Mouse (Mus musculus) CH12.LX (cell line): ENCODE data around the gene Mob4. TPM values are rescaled to one million over a fixed set of nuclear protein-coding genes. Genes with fewer than 3 reads are reported as not detected.
A peak's percentile ranks its signal among the peaks of the same experiment; 100 is the strongest.

Source experiments
- DNase-seq: peaks from one replicate; pipeline ENCODE4 v3.0.0-alpha.2; 2013; ENCODE audit errors: extremely low read depth
- H3K27ac ChIP-seq: 2 replicates; pipeline ENCODE4 v1.5.1; 2012; ENCODE audit warnings: low read depth, mild to moderate bottlenecking, control low read depth, moderate library complexity; ENCODE audit not compliant: insufficient read depth
- H3K27me3 ChIP-seq: replicated peaks from 2 replicates; pipeline ENCODE3; 2012; ENCODE audit warnings: inconsistent platforms
- H3K36me3 ChIP-seq, 2 experiments: replicated peaks in 1 of 2; 2 replicates each; pipeline versions ENCODE3 to v1.6.1; 2012; ENCODE audit warnings: inconsistent platforms in 1 of 2, low read length in 1 of 2, mild to moderate bottlenecking in 1 of 2, mixed read lengths in 1 of 2, moderate library complexity in 1 of 2; ENCODE audit not compliant: control insufficient read depth in 1 of 2, insufficient read depth in 1 of 2
- H3K4me1 ChIP-seq, 2 experiments: 2 replicates each; pipeline ENCODE4 v1.6.1; 2012; ENCODE audit warnings: inconsistent platforms in 1 of 2, moderate library complexity in 1 of 2; ENCODE audit not compliant: insufficient read depth in 2 of 2, control insufficient read depth in 1 of 2
- H3K4me2 ChIP-seq: 2 replicates; pipeline ENCODE4 v1.6.1; 2012; ENCODE audit warnings: low read depth, mild to moderate bottlenecking, control low read depth; ENCODE audit not compliant: poor library complexity, insufficient read depth, severe bottlenecking
- H3K4me3 ChIP-seq, 3 experiments: fragments of 150-350 bp in 1 of 3; sonication (generic) in 1 of 3; replicated peaks in 1 of 3; 2 replicates each; pipeline versions ENCODE3 to v1.5.1; 2011 to 2012; ENCODE audit warnings: low read depth in 2 of 3, low read length in 2 of 3, mild to moderate bottlenecking in 2 of 3, moderate library complexity in 2 of 3, control low read depth in 1 of 3, improper control_type of control experiment in 1 of 3, inconsistent platforms in 1 of 3, mixed read lengths in 1 of 3; ENCODE audit not compliant: poor library complexity in 1 of 3
- H3K79me2 ChIP-seq: replicated peaks from 2 replicates; pipeline ENCODE4 v1.6.1; 2012; ENCODE audit warnings: mild to moderate bottlenecking, moderate library complexity; ENCODE audit not compliant: control insufficient read depth, poor library complexity, insufficient read depth, severe bottlenecking; ENCODE audit errors: extremely low read depth
- H3K9ac ChIP-seq: 2 replicates; pipeline ENCODE4 v1.6.1; 2012; ENCODE audit warnings: low read depth, mild to moderate bottlenecking, control low read depth, moderate library complexity; ENCODE audit not compliant: insufficient read depth
- H3K9me3 ChIP-seq: replicated peaks from 2 replicates; pipeline ENCODE3; 2012; ENCODE audit warnings: low read length, inconsistent platforms, mixed read lengths
- CHD1 ChIP-seq: IDR thresholded peaks from 2 replicates; pipeline ENCODE4 v1.6.1; 2012; ENCODE audit warnings: low read depth, low read length, improper control_type of control experiment, inconsistent platforms
- CHD2 ChIP-seq: IDR thresholded peaks from 2 replicates; pipeline ENCODE4 v1.6.1; 2011; ENCODE audit warnings: low read length, improper control_type of control experiment
- CTCF ChIP-seq, 2 experiments: IDR thresholded peaks in 1 of 2; conservative IDR thresholded peaks in 1 of 2; 2 replicates each; pipeline ENCODE4 v1.5.1; 2011 to 2012; ENCODE audit warnings: low read depth in 2 of 2, low read length in 2 of 2, improper control_type of control experiment in 1 of 2, inconsistent platforms in 1 of 2, mild to moderate bottlenecking in 1 of 2, moderate library complexity in 1 of 2
- E2F4 ChIP-seq: IDR thresholded peaks from 2 replicates; pipeline ENCODE4 v1.6.1; 2011; ENCODE audit warnings: low read depth, low read length, improper control_type of control experiment; ENCODE audit not compliant: insufficient replicate concordance
- EP300 ChIP-seq: IDR thresholded peaks from 2 replicates; pipeline ENCODE4 v1.6.1; 2011; ENCODE audit warnings: low read length, improper control_type of control experiment
- GABPA ChIP-seq: IDR thresholded peaks from 2 replicates; pipeline ENCODE4 v1.6.1; 2012; ENCODE audit warnings: low read depth, low read length, improper control_type of control experiment, inconsistent platforms; ENCODE audit not compliant: insufficient replicate concordance
- IRF4 ChIP-seq: IDR thresholded peaks from 2 replicates; pipeline ENCODE4 v1.6.1; 2014; ENCODE audit warnings: low read depth, mild to moderate bottlenecking, inconsistent platforms, low read length, improper control_type of control experiment
- KAT2A ChIP-seq: IDR thresholded peaks from 2 replicates; pipeline ENCODE4 v1.6.1; 2012; ENCODE audit warnings: low read length, improper control_type of control experiment, inconsistent platforms; ENCODE audit not compliant: insufficient replicate concordance
- MAZ ChIP-seq: IDR thresholded peaks from 2 replicates; pipeline ENCODE4 v1.6.1; 2012; ENCODE audit warnings: low read depth, mild to moderate bottlenecking, inconsistent platforms, low read length, improper control_type of control experiment, moderate library complexity
- PAX5 ChIP-seq: IDR thresholded peaks from 2 replicates; pipeline ENCODE4 v1.6.1; 2012; ENCODE audit warnings: low read length, inconsistent platforms, mixed read lengths
- POLR2A ChIP-seq: IDR thresholded peaks from 2 replicates; pipeline ENCODE4 v1.6.1; 2011; ENCODE audit warnings: low read depth, mild to moderate bottlenecking, improper control_type of control experiment, low read length
- POLR2AphosphoS2 ChIP-seq: IDR thresholded peaks from 2 replicates; pipeline ENCODE4 v1.6.1; 2011; ENCODE audit warnings: low read depth, low read length, improper control_type of control experiment
- RAD21 ChIP-seq: IDR thresholded peaks from 2 replicates; pipeline ENCODE4 v1.6.1; 2011; ENCODE audit warnings: low read depth, mild to moderate bottlenecking, low read length, improper control_type of control experiment, moderate library complexity
- SMC3 ChIP-seq: IDR thresholded peaks from 2 replicates; pipeline ENCODE4 v1.6.1; 2011; ENCODE audit warnings: low read depth, low read length, improper control_type of control experiment
- TBP ChIP-seq: conservative IDR thresholded peaks from 2 replicates; pipeline ENCODE4 v1.6.1; 2011; ENCODE audit warnings: low read depth, low read length, improper control_type of control experiment
- USF2 ChIP-seq: conservative IDR thresholded peaks from 2 replicates; pipeline ENCODE4 v1.6.1; 2011; ENCODE audit warnings: low read depth, low read length, improper control_type of control experiment
- dilution Hi-C: fragments of 300-500 bp; cut with MboI; formaldehyde crosslinking; loops from 2 replicates; pipeline ENCODE4 v1.14.3; 2020; ENCODE audit warnings: low sequenced_read_pairs; ENCODE audit not compliant: extremely low pct_unique_long_range_greater_than_20kb, extremely low pct_ligation_motif_present
- in situ Hi-C: fragments of 300-500 bp; cut with MboI; formaldehyde crosslinking; loops from 3 replicates; pipeline ENCODE4 v1.14.3; 2019; ENCODE audit warnings: low sequenced_read_pairs, low pct_ligation_motif_present, low pct_unique_long_range_greater_than_20kb, mixed read lengths
- polyA plus RNA-seq: library from polyadenylated mRNA; unstranded; fragments of >175 nt; gene quantifications from 2 replicates; pipeline ENCODE4 v1.2.1, GENCODE M21; 2012; ENCODE audit warnings: low read depth; ENCODE audit not compliant: insufficient read length
- total RNA-seq, 2 experiments: library from RNA; depleted of rRNA; stranded (reverse); fragments of 300-350 nt in 1 of 2; fragments of >200 nt in 1 of 2; gene quantifications; 2 replicates each; pipeline ENCODE4 v1.2.3; 2012 to 2014

Gene Mob4
- total and polyA plus RNA-seq, 3 experiments = 12.3 to 49.5 (median 34.1) TPM

- peaks cover 4 to 47% of the 10 kb centered on the region in 2 experiments for H3K36me3 ChIP-seq
- no peak for DNase-seq
- no peak overlapping the region for H3K27ac ChIP-seq
- H3K27me3 ChIP-seq = no peaks in the 10 kb centered on the region
- dilution Hi-C loops (no loop called here), in situ Hi-C loops (no loop called here)
- TF ChIP-seq IRF4 = no peak
- no peak for TF ChIP-seq USF2
- no peak for TF ChIP-seq POLR2A
- no peak for TF ChIP-seq CHD1
- 0 out of 4 replicates have a peak, but pooled peaks of 1 of the 2 experiments have one; percentile 16 for TF ChIP-seq CTCF (conservative IDR thresholded peaks at IDR 0.05 in 1 of 2, IDR thresholded peaks at IDR 0.05 in 1 of 2; ENCODE audit: low read depth in 2 of 2, low read length in 2 of 2)
- H3K79me2 ChIP-seq = peaks cover 60% of the 10 kb centered on the region
- H3K4me2 ChIP-seq = no peak overlapping the region
- peaks cover 3 to 19% of the 10 kb centered on the region in 2 experiments for H3K4me1 ChIP-seq
- H3K9ac ChIP-seq = no peak overlapping the region
- no peaks in the 10 kb centered on the region for H3K9me3 ChIP-seq
- no peak overlapping the region for H3K4me3 ChIP-seq
These were observed 4.8 kb downstream of the Mob4 start for GRCm38 (mm10) chr1:55135846-55136245.

GRCm38 (mm10) chr1:55144338-55144737 lies 13.3 kb downstream of the Mob4 start:
- no peak overlapping the region for H3K9ac ChIP-seq
- no peak for DNase-seq
- in situ Hi-C loops = no loop called here
- TF ChIP-seq PAX5 = no peak
- TF ChIP-seq KAT2A = no peak
- no peak for TF ChIP-seq SMC3
- no peak for TF ChIP-seq TBP
- TF ChIP-seq RAD21 = no peak
- no peak for TF ChIP-seq CHD2
- no peak for TF ChIP-seq POLR2AphosphoS2
- TF ChIP-seq IRF4 = no peak
- no peak for TF ChIP-seq GABPA
- no peak for TF ChIP-seq E2F4
- TF ChIP-seq EP300 = no peak
- no peak for TF ChIP-seq MAZ
- H3K9me3 ChIP-seq = no peaks in the 10 kb centered on the region
- H3K27ac ChIP-seq = no peak overlapping the region; the same call in 1 of the 2 replicates
- dilution Hi-C loops = no loop called here
- H3K36me3 ChIP-seq = peaks cover 33 to 53% of the 10 kb centered on the region in 2 experiments
- no peak overlapping the region for H3K4me3 ChIP-seq
- H3K27me3 ChIP-seq = no peaks in the 10 kb centered on the region
- no peaks in the 10 kb centered on the region for H3K4me1 ChIP-seq
- no peak overlapping the region for H3K4me2 ChIP-seq
- H3K79me2 ChIP-seq = peaks cover 17% of the 10 kb centered on the region
